Mouse (Mus musculus) ovary, adult 10 weeks (tissue): Measurements from ENCODE around the gene Ntrk2. TPM values are rescaled to one million over a fixed set of nuclear protein-coding genes. Genes with fewer than 3 reads are reported as not detected.

Source experiments
- polyA plus RNA-seq: library from polyadenylated mRNA; stranded (reverse); fragments of 350-450 nt; fragmentation: Illumina TruSeq; extraction: RNeasy Lipid Tissue Mini Kit (QIAGEN cat#74804); gene quantifications from one replicate; pipeline ENCODE4 v1.2.3, GENCODE M21; 2014

The Ntrk2 gene
- 36.7 TPM for polyA plus RNA-seq

DNA sequence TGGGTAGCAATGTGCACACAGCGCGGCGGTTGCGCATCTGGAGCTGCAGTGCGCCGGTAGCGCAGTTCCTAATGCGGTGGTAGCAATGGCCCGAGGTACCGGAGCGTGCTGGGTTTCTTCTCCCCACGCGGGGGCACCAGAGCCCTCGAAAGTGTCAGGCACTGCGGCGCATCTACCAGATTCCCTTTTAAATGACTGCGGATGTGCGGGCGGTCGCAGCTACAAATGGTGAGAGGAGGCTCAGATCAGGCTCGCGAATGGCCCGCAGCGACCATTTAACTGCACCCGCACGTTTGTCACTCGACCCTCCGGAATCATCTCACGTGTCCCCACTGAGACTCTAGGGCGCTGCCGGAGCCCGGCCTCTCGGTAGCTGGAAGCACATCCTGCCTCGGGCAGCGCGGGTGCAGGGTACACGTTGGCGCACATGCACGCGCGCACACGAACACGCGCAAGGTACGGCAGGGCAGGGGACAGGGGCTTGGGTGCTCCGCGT, at the start of gene Ntrk2:
Gene Ntrk2, plus strand, starts transcription at position 173 of the 496 bp plus-strand sequence.

Other genes starting within 250 kb of the Ntrk2 start
- gene Slc28a3, start 195.7 kb upstream of the Ntrk2 start, polyA plus RNA-seq, result 1.5 TPM